Mouse (Mus musculus): ENCODE results near the gene 3425401B19Rik. TPM values are rescaled to one million over a fixed set of nuclear protein-coding genes. Genes with fewer than 3 reads are reported as not detected.
A peak's percentile ranks its signal among the peaks of the same experiment; 100 is the strongest.

3425401B19Rik gene
- polyA plus RNA-seq, 1 experiment from 2014 or later: 0.30 TPM

- Histone ChIP-seq H3K4me3 (replicated peaks) (no peak overlapping the region), H3K36me3 (no peaks in the 10 kb centered on the region), H3K27ac (no peak overlapping the region), H3K9me3 (no peaks in the 10 kb centered on the region), H3K9ac (no peak overlapping the region), H3K4me2 (no peak overlapping the region), H3K4me1 (no peaks in the 10 kb centered on the region), H3K27me3 (replicated peaks) (no peaks in the 10 kb centered on the region)
- no peak for ATAC-seq (ENCODE audit: insufficient read depth, low FRiP score, low read depth)
- 74% methylated on average over 8 of the region's 8 CpGs for WGBS
These were observed 12.7 kb upstream of the 3425401B19Rik start for GRCm38 (mm10) chr14:32697774-32698173.

- no peak for ATAC-seq (ENCODE audit: insufficient read depth, low FRiP score, low read depth)
- Histone ChIP-seq H3K4me1 (no peaks in the 10 kb centered on the region), H3K9me3 (no peaks in the 10 kb centered on the region), H3K4me3 (replicated peaks) (no peak overlapping the region), H3K4me2 (no peak overlapping the region), H3K36me3 (no peaks in the 10 kb centered on the region), H3K27me3 (replicated peaks) (no peaks in the 10 kb centered on the region), H3K27ac (no peak overlapping the region), H3K9ac (no peak overlapping the region)
- 86% methylated on average over 2 of the region's 2 CpGs for WGBS
These were observed 11.3 kb upstream of the 3425401B19Rik start for GRCm38 (mm10) chr14:32696344-32696743.

GRCm38 (mm10) chr14:32695906-32696305 lies 10.8 kb upstream of the 3425401B19Rik start:
- Histone ChIP-seq H3K4me2 (no peak overlapping the region), H3K9me3 (no peaks in the 10 kb centered on the region), H3K27me3 (replicated peaks) (no peaks in the 10 kb centered on the region), H3K36me3 (no peaks in the 10 kb centered on the region), H3K4me3 (replicated peaks) (no peak overlapping the region), H3K4me1 (no peaks in the 10 kb centered on the region), H3K9ac (no peak overlapping the region), H3K27ac (no peak overlapping the region)
- 88% methylated on average over 2 of the region's 2 CpGs for WGBS
- no peak for ATAC-seq (ENCODE audit: insufficient read depth, low FRiP score, low read depth)

GRCm38 (mm10) chr14:32684735-32685105 lies 373 bp downstream of the 3425401B19Rik start:
- peaks cover 12% of the 10 kb centered on the region; the same call in 1 of the 2 replicates for H3K4me1 ChIP-seq
- ATAC-seq (ENCODE audit: insufficient read depth, low FRiP score, low read depth): no peak
- H3K36me3 ChIP-seq: no peaks in the 10 kb centered on the region
- 59% methylated on average over 19 of the region's 19 CpGs for WGBS
- no peak overlapping the region for H3K27ac ChIP-seq
- no peaks in the 10 kb centered on the region for H3K9me3 ChIP-seq
- no peak overlapping the region for H3K9ac ChIP-seq
- H3K4me3 ChIP-seq (replicated peaks): no peak overlapping the region
- H3K27me3 ChIP-seq (replicated peaks): no peaks in the 10 kb centered on the region
- peak overlapping the region; percentile 32 for H3K4me2 ChIP-seq

GRCm38 (mm10) chr14:32683982-32684734 lies 935 bp downstream of the 3425401B19Rik start:
- no peak overlapping the region for H3K4me3 ChIP-seq (replicated peaks)
- 63% methylated on average over 19 of the region's 19 CpGs for WGBS
- peak overlapping the region; percentile 32 for H3K4me2 ChIP-seq
- no peaks in the 10 kb centered on the region for H3K27me3 ChIP-seq (replicated peaks)
- no peak; the same call in 1 of the 2 replicates for ATAC-seq (ENCODE audit: insufficient read depth, low FRiP score, low read depth)
- no peaks in the 10 kb centered on the region for H3K36me3 ChIP-seq
- no peak overlapping the region for H3K9ac ChIP-seq
- peaks cover 12% of the 10 kb centered on the region; the same call in 1 of the 2 replicates for H3K4me1 ChIP-seq
- no peaks in the 10 kb centered on the region for H3K9me3 ChIP-seq
- no peak overlapping the region for H3K27ac ChIP-seq

- no peaks in the 10 kb centered on the region for H3K36me3 ChIP-seq
- H3K4me3 ChIP-seq (replicated peaks): no peak overlapping the region
- H3K9ac ChIP-seq: no peak overlapping the region
- ATAC-seq (ENCODE audit: insufficient read depth, low FRiP score, low read depth): no peak; the same call in 1 of the 2 replicates
- no peaks in the 10 kb centered on the region for H3K9me3 ChIP-seq
- 33% methylated on average over 19 of the region's 19 CpGs for WGBS
- H3K4me2 ChIP-seq: no peak overlapping the region
- H3K27me3 ChIP-seq (replicated peaks): no peaks in the 10 kb centered on the region
- peaks cover 12% of the 10 kb centered on the region; the same call in 1 of the 2 replicates for H3K4me1 ChIP-seq
- H3K27ac ChIP-seq: no peak overlapping the region
These were observed 1.7 kb downstream of the 3425401B19Rik start for GRCm38 (mm10) chr14:32683251-32683838.

- peaks cover 12% of the 10 kb centered on the region; the same call in 1 of the 2 replicates for H3K4me1 ChIP-seq
- no peaks in the 10 kb centered on the region for H3K9me3 ChIP-seq
- no peak overlapping the region for H3K4me3 ChIP-seq (replicated peaks)
- no peaks in the 10 kb centered on the region for H3K27me3 ChIP-seq (replicated peaks)
- H3K36me3 ChIP-seq: no peaks in the 10 kb centered on the region
- 88% methylated on average over 12 of the region's 12 CpGs for WGBS
- H3K4me2 ChIP-seq: no peak overlapping the region
- H3K9ac ChIP-seq: no peak overlapping the region
- H3K27ac ChIP-seq: no peak overlapping the region
- ATAC-seq (ENCODE audit: insufficient read depth, low FRiP score, low read depth): no peak
These were observed 2.6 kb downstream of the 3425401B19Rik start for GRCm38 (mm10) chr14:32682536-32682935.

GRCm38 (mm10) chr14:32681603-32682002 lies 3.5 kb downstream of the 3425401B19Rik start:
- no peaks in the 10 kb centered on the region for H3K9me3 ChIP-seq
- peaks cover 12% of the 10 kb centered on the region; the same call in 1 of the 2 replicates for H3K4me1 ChIP-seq
- H3K9ac ChIP-seq: no peak overlapping the region
- no peak overlapping the region for H3K27ac ChIP-seq
- no peaks in the 10 kb centered on the region for H3K36me3 ChIP-seq
- H3K27me3 ChIP-seq (replicated peaks): no peaks in the 10 kb centered on the region
- no peak overlapping the region for H3K4me3 ChIP-seq (replicated peaks)
- H3K4me2 ChIP-seq: no peak overlapping the region
- no peak for ATAC-seq (ENCODE audit: insufficient read depth, low FRiP score, low read depth)
- 79% methylated on average over 3 of the region's 3 CpGs for WGBS

- Histone ChIP-seq H3K27me3 (replicated peaks) (no peaks in the 10 kb centered on the region), H3K27ac (no peak overlapping the region), H3K4me3 (replicated peaks) (no peak overlapping the region), H3K36me3 (no peaks in the 10 kb centered on the region), H3K4me2 (no peak overlapping the region), H3K4me1 (peaks cover 11% of the 10 kb centered on the region; the same call in 1 of the 2 replicates), H3K9ac (no peak overlapping the region), H3K9me3 (no peaks in the 10 kb centered on the region)
- WGBS: 67% methylated on average over 3 of the region's 3 CpGs
- no peak for ATAC-seq (ENCODE audit: insufficient read depth, low FRiP score, low read depth)
These were observed 6.5 kb downstream of the 3425401B19Rik start for GRCm38 (mm10) chr14:32678565-32678964.

- H3K4me2 ChIP-seq: no peak overlapping the region
- no peak overlapping the region for H3K9ac ChIP-seq
- no peaks in the 10 kb centered on the region for H3K4me1 ChIP-seq
- no peaks in the 10 kb centered on the region for H3K27me3 ChIP-seq (replicated peaks)
- ATAC-seq (ENCODE audit: insufficient read depth, low FRiP score, low read depth): no peak; the same call in 1 of the 2 replicates
- no peaks in the 10 kb centered on the region for H3K9me3 ChIP-seq
- WGBS: 44% methylated on average over 3 of the region's 3 CpGs
- no peaks in the 10 kb centered on the region for H3K36me3 ChIP-seq
- no peak overlapping the region for H3K27ac ChIP-seq
- no peak overlapping the region for H3K4me3 ChIP-seq (replicated peaks)
These were observed 11.9 kb downstream of the 3425401B19Rik start for GRCm38 (mm10) chr14:32673178-32673577.

GRCm38 (mm10) chr14:32663099-32663498 lies 22.0 kb downstream of the 3425401B19Rik start:
- 81% methylated on average over 6 of the region's 6 CpGs for WGBS
- Histone ChIP-seq H3K36me3 (no peaks in the 10 kb centered on the region), H3K4me1 (no peaks in the 10 kb centered on the region), H3K27ac (no peak overlapping the region), H3K9me3 (no peaks in the 10 kb centered on the region), H3K27me3 (replicated peaks) (0 out of 2 replicates have a peak, but pooled peaks cover 6% of the 10 kb centered on the region), H3K9ac (no peak overlapping the region), H3K4me2 (no peak overlapping the region), H3K4me3 (replicated peaks) (no peak overlapping the region)
- no peak for ATAC-seq (ENCODE audit: insufficient read depth, low FRiP score, low read depth)

GRCm38 (mm10) chr14:32659781-32660180 lies 25.3 kb downstream of the 3425401B19Rik start:
- Histone ChIP-seq H3K4me2 (no peak overlapping the region), H3K4me3 (replicated peaks) (no peak overlapping the region), H3K27ac (no peak overlapping the region), H3K27me3 (replicated peaks) (0 out of 2 replicates have a peak, but pooled peaks cover 6% of the 10 kb centered on the region), H3K4me1 (no peaks in the 10 kb centered on the region), H3K9me3 (no peaks in the 10 kb centered on the region), H3K36me3 (no peaks in the 10 kb centered on the region), H3K9ac (no peak overlapping the region)
- 80% methylated on average over 9 of the region's 9 CpGs for WGBS
- no peak for ATAC-seq (ENCODE audit: insufficient read depth, low FRiP score, low read depth)
